Mouse (Mus musculus) liver, embryonic 16.5 days (tissue): ENCODE results near the gene Rnf222. TPM values are rescaled to one million over a fixed set of nuclear protein-coding genes. Genes with fewer than 3 reads are reported as not detected.

Experiments used
- ATAC-seq: fragments of 200-750 bp; cut with Nextera tagmentation; 2 replicates; pipeline ENCODE4 v1.8.0; 2017; ENCODE audit warnings: low read depth, mild to moderate bottlenecking, moderate number of reproducible peaks, moderate library complexity
- H3K27ac ChIP-seq: fragments of 300-500 bp; sonication (generic); 2 replicates; pipeline ENCODE4 v1.5.1; 2014; ENCODE audit warnings: mild to moderate bottlenecking, low read length
- H3K27me3 ChIP-seq: fragments of 300-500 bp; sonication (generic); 2 replicates; pipeline ENCODE4 v1.6.1; 2014; ENCODE audit warnings: low read depth, low read length, mixed read lengths; ENCODE audit not compliant: control insufficient read depth, insufficient read depth
- H3K36me3 ChIP-seq: fragments of 300-500 bp; sonication (generic); 2 replicates; pipeline ENCODE4 v1.6.1; 2014; ENCODE audit warnings: mild to moderate bottlenecking; ENCODE audit not compliant: control insufficient read depth, insufficient read depth
- H3K4me1 ChIP-seq: fragments of 300-500 bp; sonication (generic); 2 replicates; pipeline ENCODE4 v1.6.1; 2014; ENCODE audit warnings: low read depth, low read length, mixed read lengths; ENCODE audit not compliant: control insufficient read depth
- H3K4me2 ChIP-seq: fragments of 300-500 bp; sonication (generic); 2 replicates; pipeline ENCODE4 v1.6.1; 2014; ENCODE audit warnings: low read depth, low read length, mixed read lengths
- H3K4me3 ChIP-seq: fragments of 300-500 bp; sonication (generic); 2 replicates; pipeline ENCODE4 v1.5.1; 2014; ENCODE audit warnings: low read depth, mild to moderate bottlenecking, low read length
- H3K9ac ChIP-seq: fragments of 300-500 bp; sonication (generic); 2 replicates; pipeline ENCODE4 v1.6.1; 2014; ENCODE audit warnings: low read depth, low read length
- H3K9me3 ChIP-seq: fragments of 300-500 bp; sonication (generic); replicated peaks from 2 replicates; pipeline ENCODE4 v1.6.1; 2016; ENCODE audit warnings: low read length; ENCODE audit not compliant: control insufficient read depth
- WGBS: fragments of 180-500 bp; shearing (Covaris S2); extraction: QIAGEN DNeasy Blood & Tissue Kit; methylation state at CpG from one replicate; pipeline ENCODE4 v1.1.7; 2014; ENCODE audit not compliant: insufficient replicate concordance; 5-methylcytosine and 5-hydroxymethylcytosine counted together
- polyA plus RNA-seq: library from polyadenylated mRNA; unstranded; fragments of >200 nt; fragmentation: Nextera tagmentation; extraction: Ambion mirVana; gene quantifications from 2 replicates; pipeline ENCODE4 v1.2.1, GENCODE M21; 2015

Rnf222 gene
- polyA plus RNA-seq, 1 experiment from 2014 or later, result 0.04 TPM

GRCm38 (mm10) chr11:68882107-68882506 is 6.2 kb upstream of the Rnf222 start:
- Histone ChIP-seq H3K4me3 (no peak overlapping the region), H3K27me3 (no peaks in the 10 kb centered on the region), H3K4me2 (no peak overlapping the region), H3K9me3 (no peaks in the 10 kb centered on the region), H3K27ac (no peak overlapping the region), H3K9ac (no peak overlapping the region), H3K36me3 (no peaks in the 10 kb centered on the region), H3K4me1 (peaks cover 24% of the 10 kb centered on the region)
- ATAC-seq, result no peak
- WGBS, result 49% methylated on average over 14 of the region's 14 CpGs

DNA sequence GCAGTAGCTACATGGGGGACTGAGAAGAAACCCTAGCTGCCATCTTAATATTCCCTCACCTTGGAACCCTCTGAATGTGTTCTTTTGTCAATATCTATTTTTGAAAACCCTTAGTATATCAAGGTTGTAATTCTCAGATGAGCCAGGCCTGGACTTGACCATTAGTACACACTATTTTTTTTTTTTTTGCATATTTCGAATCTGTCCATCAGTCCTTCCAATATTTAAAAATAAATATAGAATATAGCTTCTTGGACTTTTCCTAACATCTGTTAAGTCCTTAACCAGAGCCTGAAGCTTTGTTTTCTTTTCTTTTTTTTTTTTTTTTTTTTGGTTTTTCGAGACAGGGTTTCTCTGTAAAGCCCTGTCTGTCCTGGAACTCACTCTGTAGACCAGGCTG is 4.5 kb upstream of the Rnf222 start:
- Histone ChIP-seq H3K9ac (0 out of 2 replicates have a peak overlapping the region, but pooled peaks have one; percentile 26), H3K9me3 (no peaks in the 10 kb centered on the region), H3K4me3 (no peak overlapping the region), H3K4me2 (peak overlapping the region; percentile 56), H3K27ac (peak overlapping the region; percentile 41; the same call in 1 of the 2 replicates), H3K4me1 (peaks cover 20% of the 10 kb centered on the region), H3K36me3 (no peaks in the 10 kb centered on the region), H3K27me3 (no peaks in the 10 kb centered on the region)
- 52% methylated on average over 2 of the region's 2 CpGs for WGBS
- no peak for ATAC-seq

DNA sequence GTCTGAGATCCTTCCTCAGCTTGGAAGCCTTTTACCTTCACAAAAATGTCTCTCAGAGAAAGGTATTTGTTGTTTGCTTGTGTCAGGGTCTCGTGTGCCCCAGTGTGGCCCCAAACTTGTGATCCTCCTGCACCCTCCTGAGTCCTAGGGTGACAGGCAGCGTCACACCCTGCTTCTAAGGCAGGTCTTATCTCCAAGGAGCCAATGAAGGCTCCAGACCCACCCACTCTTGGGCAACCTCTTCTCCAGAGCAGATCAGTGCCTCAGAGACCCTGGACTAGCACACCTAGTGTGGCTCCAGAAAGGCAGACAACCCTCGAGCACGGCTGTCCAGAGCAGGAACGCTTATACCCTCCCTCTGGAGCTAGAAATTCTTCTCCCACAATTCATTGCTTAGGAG is 4.0 kb upstream of the Rnf222 start:
- no peaks in the 10 kb centered on the region for H3K9me3 ChIP-seq
- H3K27ac ChIP-seq, result peak overlapping the region; percentile 65
- 36% methylated on average over 5 of the region's 5 CpGs for WGBS
- H3K4me2 ChIP-seq, result peak overlapping the region; percentile 56
- peak overlapping the region; percentile 26; the same call in 1 of the 2 replicates for H3K9ac ChIP-seq
- ATAC-seq, result peak; percentile 99
- peaks cover 20% of the 10 kb centered on the region for H3K4me1 ChIP-seq
- no peaks in the 10 kb centered on the region for H3K27me3 ChIP-seq
- H3K36me3 ChIP-seq, result no peaks in the 10 kb centered on the region
- peak overlapping the region; percentile 17; the same call in 1 of the 2 replicates for H3K4me3 ChIP-seq

DNA sequence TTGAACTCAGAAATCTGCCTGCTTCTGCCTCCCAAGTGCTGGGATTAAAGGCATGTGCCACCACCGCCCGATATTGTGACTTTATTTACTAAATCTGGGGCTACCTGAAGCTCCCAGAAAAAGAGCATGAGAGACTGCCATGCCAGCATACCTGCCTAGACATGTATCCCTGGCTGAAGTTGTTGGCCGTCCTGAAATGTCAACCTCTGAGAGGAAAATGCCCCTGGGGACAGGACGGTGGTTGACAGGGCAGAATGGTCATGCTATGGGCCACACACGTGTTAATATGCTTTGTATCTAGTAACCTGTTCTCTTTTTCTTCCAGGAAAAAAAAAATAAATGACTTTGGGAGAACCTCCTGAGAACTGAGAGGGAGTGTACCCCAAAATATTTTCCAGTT is 2.3 kb upstream of the Rnf222 start:
- no peak overlapping the region for H3K9ac ChIP-seq
- no peaks in the 10 kb centered on the region for H3K27me3 ChIP-seq
- no peak overlapping the region for H3K4me3 ChIP-seq
- H3K4me2 ChIP-seq, result no peak overlapping the region
- ATAC-seq, result no peak
- H3K36me3 ChIP-seq, result no peaks in the 10 kb centered on the region
- WGBS, result 76% methylated on average over 5 of the region's 5 CpGs
- no peaks in the 10 kb centered on the region for H3K9me3 ChIP-seq
- peaks cover 20% of the 10 kb centered on the region for H3K4me1 ChIP-seq
- H3K27ac ChIP-seq, result no peak overlapping the region

DNA sequence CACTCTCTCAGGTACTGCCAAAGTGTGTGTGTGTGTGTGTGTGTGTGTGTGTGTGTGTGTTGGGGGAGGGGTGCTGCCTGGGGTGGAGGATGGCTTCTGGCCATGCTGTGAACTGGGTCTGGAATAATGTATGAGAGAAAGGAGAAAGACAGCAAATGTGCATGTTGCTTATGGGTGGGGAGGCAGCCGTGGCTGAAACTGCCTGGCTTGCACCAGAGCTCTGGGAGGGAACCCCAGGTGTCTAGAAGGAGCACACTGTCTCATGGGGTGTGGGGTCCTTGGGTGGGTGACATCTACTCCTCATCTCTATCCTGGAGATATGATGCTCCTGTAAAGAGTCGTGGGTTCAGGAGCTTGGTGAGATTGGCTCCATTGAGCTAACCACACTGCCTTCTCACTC is 300 bp downstream of the Rnf222 start:
- no peak overlapping the region for H3K27ac ChIP-seq
- H3K9me3 ChIP-seq, result no peaks in the 10 kb centered on the region
- no peaks in the 10 kb centered on the region for H3K27me3 ChIP-seq
- H3K4me2 ChIP-seq, result no peak overlapping the region
- 54% methylated on average over 2 of the region's 2 CpGs for WGBS
- H3K4me3 ChIP-seq, result no peak overlapping the region
- peaks cover 27% of the 10 kb centered on the region for H3K4me1 ChIP-seq
- no peak for ATAC-seq
- no peaks in the 10 kb centered on the region for H3K36me3 ChIP-seq
- H3K9ac ChIP-seq, result no peak overlapping the region

DNA sequence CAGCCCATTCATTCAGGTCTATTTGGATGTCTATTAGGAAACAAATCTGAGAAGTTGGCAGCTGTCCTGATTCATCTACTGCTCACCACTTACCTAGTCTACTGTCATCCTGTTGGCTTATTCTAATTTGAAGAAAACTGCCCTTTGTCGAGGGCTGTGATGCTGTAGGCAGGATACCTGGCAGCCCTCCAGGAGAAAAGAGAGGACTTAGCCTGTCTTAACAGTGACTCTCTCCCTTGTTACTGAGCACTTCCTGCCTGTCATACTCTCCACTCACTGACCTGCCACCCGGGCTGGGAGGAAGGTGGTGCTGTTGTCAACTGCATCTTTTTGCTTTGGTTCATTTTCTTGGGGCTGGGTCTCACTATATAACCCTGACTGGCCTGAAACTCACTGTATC is 2.3 kb downstream of the Rnf222 start:
- Histone ChIP-seq H3K27ac (no peak overlapping the region), H3K9ac (no peak overlapping the region), H3K9me3 (no peaks in the 10 kb centered on the region), H3K4me2 (no peak overlapping the region), H3K36me3 (no peaks in the 10 kb centered on the region), H3K27me3 (no peaks in the 10 kb centered on the region), H3K4me1 (peaks cover 13% of the 10 kb centered on the region), H3K4me3 (no peak overlapping the region)
- no peak for ATAC-seq
- WGBS, result 24% methylated on average over 2 of the region's 2 CpGs

DNA sequence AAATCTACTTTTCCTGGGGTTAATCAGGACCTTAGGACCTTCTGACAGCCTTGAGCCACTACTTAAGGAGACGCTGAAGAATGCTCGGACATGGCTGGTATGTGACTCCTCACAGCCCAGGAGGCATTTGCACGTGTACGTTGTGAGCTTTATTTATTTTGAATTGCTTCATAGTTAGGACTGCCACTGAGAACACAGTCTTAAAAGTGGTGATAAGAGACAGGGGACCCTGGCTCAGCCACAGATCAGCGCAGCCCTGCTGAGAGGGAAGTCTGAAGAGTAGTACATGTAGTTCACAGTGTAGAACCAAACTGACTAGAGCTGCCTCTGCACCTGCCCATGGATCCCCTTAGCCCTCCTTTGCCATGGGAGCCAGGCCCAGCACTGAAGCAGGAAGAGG is 3.5 kb downstream of the Rnf222 start:
- 55% methylated on average over 5 of the region's 5 CpGs for WGBS
- H3K4me1 ChIP-seq, result peaks cover 20% of the 10 kb centered on the region
- no peak for ATAC-seq
- no peak overlapping the region for H3K4me2 ChIP-seq
- no peak overlapping the region for H3K27ac ChIP-seq
- H3K4me3 ChIP-seq, result no peak overlapping the region
- H3K27me3 ChIP-seq, result no peaks in the 10 kb centered on the region
- H3K9me3 ChIP-seq, result no peaks in the 10 kb centered on the region
- H3K36me3 ChIP-seq, result no peaks in the 10 kb centered on the region
- H3K9ac ChIP-seq, result no peak overlapping the region

DNA sequence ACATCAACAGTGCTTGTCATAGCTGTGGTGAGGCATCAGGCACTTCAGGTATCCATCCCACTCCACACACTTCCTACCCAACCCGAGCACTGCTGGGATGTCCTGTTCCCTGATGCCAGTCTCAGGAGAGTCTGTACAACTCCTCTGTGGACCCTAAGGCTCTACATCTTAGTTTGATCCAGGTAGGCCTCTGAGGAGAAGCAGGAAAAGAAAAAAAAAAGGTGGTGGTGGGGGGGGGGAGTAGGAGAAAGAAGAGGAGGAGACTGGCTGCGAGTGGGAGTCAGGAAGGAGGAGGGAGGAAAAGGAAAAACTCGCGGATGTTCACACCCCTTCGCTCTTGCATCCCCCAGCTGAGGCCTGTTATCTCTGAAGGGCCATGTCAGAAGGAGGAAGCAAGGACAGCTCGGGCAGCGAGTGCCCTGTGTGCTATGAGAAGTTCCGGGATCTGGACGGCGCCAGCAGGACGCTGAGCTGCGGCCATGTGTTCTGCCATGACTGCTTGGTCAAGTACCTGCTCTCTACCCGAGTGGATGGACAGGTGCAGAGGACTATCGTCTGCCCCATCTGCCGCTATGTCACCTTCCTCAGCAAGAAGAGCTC is 4.0 kb downstream of the Rnf222 start:
- Histone ChIP-seq H3K4me3 (no peak overlapping the region), H3K4me2 (no peak overlapping the region; the same call in 1 of the 2 replicates), H3K4me1 (peaks cover 23% of the 10 kb centered on the region), H3K9me3 (no peaks in the 10 kb centered on the region), H3K27me3 (no peaks in the 10 kb centered on the region), H3K27ac (no peak overlapping the region), H3K36me3 (no peaks in the 10 kb centered on the region), H3K9ac (no peak overlapping the region)
- 35% methylated on average over 14 of the region's 15 CpGs for WGBS
- ATAC-seq, result no peak

DNA sequence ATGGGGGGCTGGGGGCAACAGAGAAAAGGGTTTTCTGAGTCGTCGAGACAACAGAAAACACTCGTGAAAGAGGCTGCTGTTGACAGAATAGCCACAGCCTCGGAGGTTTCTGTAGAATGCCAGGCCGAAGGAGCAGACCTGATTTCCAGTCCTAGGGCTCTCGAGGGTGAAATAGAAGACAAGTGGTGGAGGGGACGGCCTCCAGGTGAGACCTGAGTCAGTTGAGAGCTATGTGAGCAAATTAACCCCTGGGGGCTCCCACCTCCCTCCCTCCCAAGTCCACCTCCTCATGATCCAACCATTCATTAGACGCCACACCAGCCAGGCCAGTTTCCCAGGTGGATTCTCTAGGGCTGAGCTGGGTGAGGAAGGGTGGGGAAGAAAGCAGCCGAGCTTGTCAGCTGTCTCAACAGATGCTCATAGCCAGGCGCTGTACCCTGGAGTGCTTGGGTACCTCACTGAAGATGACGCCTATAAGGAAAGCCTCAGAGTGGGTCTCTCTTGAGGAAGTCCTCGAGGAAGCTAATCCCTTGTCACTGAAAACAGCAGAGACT is 5.6 kb downstream of the Rnf222 start:
- Histone ChIP-seq H3K36me3 (no peaks in the 10 kb centered on the region), H3K9me3 (no peaks in the 10 kb centered on the region), H3K4me2 (no peak overlapping the region), H3K27ac (no peak overlapping the region), H3K9ac (no peak overlapping the region), H3K4me1 (peaks cover 38% of the 10 kb centered on the region), H3K4me3 (no peak overlapping the region), H3K27me3 (no peaks in the 10 kb centered on the region)
- ATAC-seq, result no peak
- 63% methylated on average over 12 of the region's 12 CpGs for WGBS
